Mouse (Mus musculus) neutrophil, adult 5-6 weeks (primary cell): Measurements from ENCODE around the gene Ropn1l. TPM values are rescaled to one million over a fixed set of nuclear protein-coding genes. Genes with fewer than 3 reads are reported as not detected.

Experiments used
- total RNA-seq: library from RNA; stranded (forward); fragments of 200-1000 nt; gene quantifications from 2 replicates; pipeline ENCODE4 v1.2.3, GENCODE M21; 2017

Gene Ropn1l
- total RNA-seq, 1 experiment from 2014 or later: 0.70 TPM

Other genes with a start within 250 kb of the Ropn1l start
- 44.3 and 45.6 TPM in 2 replicates for gene Dap, start 229.4 kb downstream of the Ropn1l start, total RNA-seq
- gene Ankrd33b, start 86.0 kb downstream of the Ropn1l start, total RNA-seq: 60.8 and 66.5 TPM in 2 replicates
- gene March6, start 77.3 kb upstream of the Ropn1l start, total RNA-seq: 57.4 and 58.3 TPM in 2 replicates
- not detected in 2 replicates for gene Cmbl, start 111.7 kb upstream of the Ropn1l start, total RNA-seq
- 164 and 183 TPM in 2 replicates for gene Cct5, start 148.1 kb upstream of the Ropn1l start, total RNA-seq
- gene Fam173b, start 148.1 kb upstream of the Ropn1l start, total RNA-seq: 11.2 TPM in 2 replicates